In genomic region chr3:72504281-72504680, GRCm38 (mm10) we compare ENCODE assay signal across 15 mouse cellular contexts.
DNase-seq lines count a peak whose midpoint lies in the region; ATAC-seq lines count a peak whose summit lies in the region.
"Had no signal": no experiment of that assay in that cellular context is flagged by ENCODE, and none has a peak within 500 bp of the region (broad histone marks: within the 10 kb centered on the region; RNA-seq: fewer than 3 reads in every experiment).

No protein-coding gene starts in this region.

- no peaks in the 10 kb centered on the region for H3K9me3 ChIP-seq in hindbrain, embryonic 14.5 days (ENCODE audit: control insufficient read depth, low read length)
- H3K9me3 ChIP-seq in hindbrain, embryonic 10.5 days = no peaks in the 10 kb centered on the region
- no peaks in the 10 kb centered on the region for H3K9me3 ChIP-seq in neural tube, embryonic 12.5 days
- H3K9me3 ChIP-seq in limb, embryonic 13.5 days = no peaks in the 10 kb centered on the region
- H3K9me3 ChIP-seq: G1E; intestine, embryonic 15.5 days; liver, embryonic 13.5 days had no signal

- H3K4me1 ChIP-seq in hindbrain, embryonic 14.5 days (replicated peaks; ENCODE audit: control insufficient read depth, insufficient read depth, low read length) = no peaks in the 10 kb centered on the region
- no peaks in the 10 kb centered on the region for H3K4me1 ChIP-seq in hindbrain, embryonic 10.5 days (replicated peaks)
- no peaks in the 10 kb centered on the region for H3K4me1 ChIP-seq in neural tube, embryonic 12.5 days
- no peaks in the 10 kb centered on the region for H3K4me1 ChIP-seq in limb, embryonic 13.5 days
- H3K4me1 ChIP-seq: intestine, embryonic 15.5 days; liver, embryonic 13.5 days had no signal

- H3K9ac ChIP-seq in hindbrain, embryonic 14.5 days = no peak overlapping the region
- no peak overlapping the region for H3K9ac ChIP-seq in neural tube, embryonic 12.5 days
- no peak overlapping the region for H3K9ac ChIP-seq in limb, embryonic 13.5 days
- H3K9ac ChIP-seq: intestine, embryonic 15.5 days; liver, embryonic 13.5 days had no signal

- no peak overlapping the region for H3K4me3 ChIP-seq in hindbrain, embryonic 14.5 days (replicated peaks; ENCODE audit: low read length)
- no peak overlapping the region for H3K4me3 ChIP-seq in hindbrain, embryonic 10.5 days
- H3K4me3 ChIP-seq in neural tube, embryonic 12.5 days = no peak overlapping the region
- no peak overlapping the region for H3K4me3 ChIP-seq in limb, embryonic 13.5 days
- H3K4me3 ChIP-seq: intestine, embryonic 15.5 days; liver, embryonic 13.5 days had no signal

- ATAC-seq in hindbrain, embryonic 14.5 days (ENCODE audit: low FRiP score) = peak; percentile 62
- ATAC-seq in neural tube, embryonic 12.5 days (ENCODE audit: low FRiP score, low read depth) = peak; percentile 50; the same call in 1 of the 2 replicates
- ATAC-seq in limb, embryonic 13.5 days (ENCODE audit: low FRiP score, low read depth) = peak; percentile 73
- ATAC-seq: intestine, embryonic 15.5 days had no signal

- no peaks in the 10 kb centered on the region for H3K27me3 ChIP-seq in hindbrain, embryonic 14.5 days (ENCODE audit: control insufficient read depth, insufficient read depth, low read length)
- H3K27me3 ChIP-seq in hindbrain, embryonic 10.5 days (ENCODE audit: insufficient read depth, poor library complexity, severe bottlenecking) = no peaks in the 10 kb centered on the region
- no peaks in the 10 kb centered on the region for H3K27me3 ChIP-seq in neural tube, embryonic 12.5 days (replicated peaks)
- no peaks in the 10 kb centered on the region for H3K27me3 ChIP-seq in limb, embryonic 13.5 days
- H3K27me3 ChIP-seq: intestine, embryonic 15.5 days; liver, embryonic 13.5 days had no signal

- H3K27ac ChIP-seq in hindbrain, embryonic 14.5 days = no peak overlapping the region
- H3K27ac ChIP-seq in hindbrain, embryonic 10.5 days = no peak overlapping the region
- no peak overlapping the region for H3K27ac ChIP-seq in neural tube, embryonic 12.5 days
- no peak overlapping the region for H3K27ac ChIP-seq in limb, embryonic 13.5 days
- H3K27ac ChIP-seq: intestine, embryonic 15.5 days; liver, embryonic 13.5 days had no signal

- H3K36me3 ChIP-seq in hindbrain, embryonic 14.5 days (replicated peaks; ENCODE audit: control insufficient read depth, insufficient read depth) = no peaks in the 10 kb centered on the region
- no peaks in the 10 kb centered on the region for H3K36me3 ChIP-seq in hindbrain, embryonic 10.5 days
- H3K36me3 ChIP-seq in neural tube, embryonic 12.5 days = no peaks in the 10 kb centered on the region
- no peaks in the 10 kb centered on the region for H3K36me3 ChIP-seq in limb, embryonic 13.5 days
- H3K36me3 ChIP-seq: G1E; intestine, embryonic 15.5 days; liver, embryonic 13.5 days had no signal

- 65% methylated on average over 4 of the region's 4 CpGs for WGBS in hindbrain, embryonic 14.5 days
- 64% methylated on average over 4 of the region's 4 CpGs for WGBS in hindbrain, embryonic 10.5 days
- WGBS in neural tube, embryonic 12.5 days = 35% methylated on average over 4 of the region's 4 CpGs
- WGBS in limb, embryonic 13.5 days = 49% methylated on average over 4 of the region's 4 CpGs

- DNase-seq in hindbrain, embryonic 14.5 days (ENCODE audit: low spot score) = no peak
- DNase-seq in hindbrain, embryonic 10.5 days (ENCODE audit: low spot score) = no peak
- no peak for DNase-seq in neural tube, embryonic 10.5 days (ENCODE audit: extremely low spot score, low spot score)
- no peak for DNase-seq in thymus, postnatal 36 days
- no peak for DNase-seq in cerebellum, adult 9-10 months
- DNase-seq: adrenal gland, adult 2 months; cerebellum, adult 18-20 months; heart, postnatal 14 days; kidney, postnatal 14 days; liver, embryonic 13.5 days; retina, postnatal 1 day had no signal

- H3K4me2 ChIP-seq in hindbrain, embryonic 14.5 days (replicated peaks) = no peak overlapping the region
- H3K4me2 ChIP-seq in neural tube, embryonic 12.5 days (replicated peaks) = no peak overlapping the region
- H3K4me2 ChIP-seq in limb, embryonic 13.5 days (replicated peaks) = no peak overlapping the region
- H3K4me2 ChIP-seq: intestine, embryonic 15.5 days; liver, embryonic 13.5 days had no signal
